Mouse (Mus musculus): ENCODE measurements at regions not wholly inside any gene's neighbourhood (a gene's known extent, or its start where the extent isn't known, plus 50 kb on each side); places are given as distances from the start of the nearest gene placed in this dataset.

DNA sequence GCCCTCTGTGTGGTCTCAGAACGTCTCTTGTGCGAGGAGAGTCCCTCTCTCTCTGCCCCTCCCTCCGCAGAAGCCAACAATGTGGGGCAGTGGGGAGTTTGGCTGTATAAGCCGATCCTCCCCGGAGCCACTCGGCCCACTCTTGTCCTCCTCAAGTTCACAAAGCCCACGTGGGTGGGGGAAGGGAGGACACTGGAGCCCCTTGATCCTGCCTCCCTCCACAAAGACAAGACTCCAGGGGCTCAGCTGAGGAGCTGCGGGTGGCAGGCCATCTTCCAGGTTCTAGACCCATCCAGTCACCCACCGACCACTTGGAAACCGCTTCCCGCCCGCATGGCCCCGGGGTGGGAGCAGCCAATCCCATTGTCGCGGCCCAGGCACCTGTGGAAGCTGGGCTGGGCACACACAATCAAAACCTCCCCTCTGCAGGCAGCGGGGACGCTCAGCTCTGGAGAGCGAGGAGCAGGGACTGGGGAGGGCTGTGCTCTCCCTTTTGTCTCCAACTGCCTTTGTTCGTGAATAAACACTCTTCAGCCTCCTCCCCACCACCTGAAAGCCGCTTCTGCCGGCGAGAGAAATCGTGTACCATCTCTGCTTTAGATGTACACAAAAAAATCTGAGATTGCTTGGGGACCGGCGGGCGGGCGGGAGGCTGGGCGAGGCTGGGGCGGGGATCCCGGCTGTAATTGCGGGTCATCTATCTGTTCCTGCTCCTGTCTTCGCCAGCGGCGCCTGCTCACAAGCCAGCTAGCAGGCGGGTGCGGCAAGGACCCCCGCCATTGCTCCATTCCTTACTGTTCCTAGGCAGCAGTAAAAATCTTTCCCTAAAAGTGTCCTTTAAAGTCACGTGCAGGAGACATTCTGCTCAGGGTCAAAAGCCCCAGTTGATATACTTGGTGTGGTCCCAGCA is 74.7 kb upstream of the Unc5a start:
- WGBS: 2% methylated on average over 38 of the region's 38 CpGs
- 0 out of 2 replicates have a peak overlapping the region, but pooled peaks have one; percentile 14 for H3K27ac ChIP-seq (replicated peaks; ENCODE audit: low read depth, low read length)
- ATAC-seq (replicated peaks; ENCODE audit: insufficient number of reproducible peaks, low FRiP score, low TSS enrichment, low read depth): peak; percentile 55; the same call in 1 of the 2 replicates

DNA sequence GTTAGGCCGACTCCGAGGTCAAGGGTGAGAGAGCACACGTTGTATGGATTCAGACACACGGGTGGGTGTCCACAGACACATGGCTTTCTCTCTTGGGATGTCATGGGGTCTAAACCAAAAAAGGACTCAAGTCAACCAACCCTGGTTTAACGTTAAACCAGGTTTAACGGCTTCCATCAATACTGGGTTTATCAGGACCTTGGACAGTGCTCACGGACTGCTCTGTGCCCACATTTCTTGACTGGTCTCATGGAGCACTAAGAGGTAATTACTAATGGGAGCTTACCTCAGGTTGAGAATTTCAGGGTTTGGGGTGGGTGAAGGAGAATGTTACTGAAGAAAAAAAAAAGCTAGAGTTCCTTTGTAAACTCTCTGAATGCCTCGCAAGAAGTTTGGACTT is 72.7 kb upstream of the Unc5a start:
- Histone ChIP-seq H3K4me1 (ENCODE audit: control insufficient read depth, insufficient read depth, low read length) (0 out of 2 replicates have a peak, but pooled peaks cover 3% of the 10 kb centered on the region), H3K4me2 (ENCODE audit: low read depth, low read length) (no peak overlapping the region), H3K4me3 (ENCODE audit: low read depth, low read length) (no peak overlapping the region), H3K36me3 (replicated peaks; ENCODE audit: control insufficient read depth, insufficient read depth, low read depth, low read length) (no peaks in the 10 kb centered on the region), H3K9ac (replicated peaks; ENCODE audit: low read length) (no peak overlapping the region), H3K27me3 (ENCODE audit: control insufficient read depth, insufficient read depth, low read length) (peaks cover 27% of the 10 kb centered on the region), H3K27ac (replicated peaks; ENCODE audit: low read depth, low read length) (no peak overlapping the region), H3K9me3 (replicated peaks; ENCODE audit: control insufficient read depth, low read length) (no peaks in the 10 kb centered on the region)
- no peak for ATAC-seq (replicated peaks; ENCODE audit: insufficient number of reproducible peaks, low FRiP score, low TSS enrichment, low read depth)
- 26% methylated on average over 8 of the region's 8 CpGs for WGBS
- DNase-seq (ENCODE audit: low spot score): peak; percentile 86

More for the DNA sequence above, 74.7 kb upstream of the Unc5a start:
- Histone ChIP-seq H3K27me3 (ENCODE audit: control insufficient read depth, insufficient read depth, low read length) (peaks cover 27% of the 10 kb centered on the region), H3K4me3 (ENCODE audit: low read depth, low read length) (no peak overlapping the region), H3K36me3 (replicated peaks; ENCODE audit: control insufficient read depth, insufficient read depth, low read depth, low read length) (no peaks in the 10 kb centered on the region), H3K9me3 (replicated peaks; ENCODE audit: control insufficient read depth, low read length) (no peaks in the 10 kb centered on the region), H3K4me1 (ENCODE audit: control insufficient read depth, insufficient read depth, low read length) (0 out of 2 replicates have a peak, but pooled peaks cover 3% of the 10 kb centered on the region), H3K4me2 (ENCODE audit: low read depth, low read length) (peak overlapping the region; percentile 22), H3K9ac (replicated peaks; ENCODE audit: low read length) (peak overlapping the region; percentile 18; the same call in 1 of the 2 replicates)
- peak; percentile 38 for DNase-seq (ENCODE audit: low spot score)

DNA sequence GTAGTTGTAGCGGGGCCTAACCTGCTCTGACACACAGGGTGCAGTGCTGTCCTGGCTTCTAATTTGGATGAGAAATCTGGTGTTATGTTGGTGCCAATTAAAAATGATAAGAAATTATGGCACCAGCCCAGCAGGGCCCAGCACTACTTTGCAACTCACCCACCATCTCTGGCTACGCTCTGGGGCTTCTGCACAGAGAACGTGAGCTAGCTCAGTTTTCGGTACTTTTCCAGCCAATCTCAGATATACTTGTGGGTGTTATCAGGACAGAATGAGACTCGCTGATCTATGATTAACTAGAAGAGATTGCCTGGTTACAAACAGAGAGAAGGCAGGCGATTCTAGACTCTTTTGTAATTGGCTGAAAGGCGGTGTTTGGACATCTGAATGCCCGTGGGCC is 71.6 kb upstream of the Unc5a start:
- H3K4me2 ChIP-seq (ENCODE audit: low read depth, low read length): no peak overlapping the region
- 89% methylated on average over 8 of the region's 8 CpGs for WGBS
- no peaks in the 10 kb centered on the region for H3K36me3 ChIP-seq (replicated peaks; ENCODE audit: control insufficient read depth, insufficient read depth, low read depth, low read length)
- H3K9me3 ChIP-seq (replicated peaks; ENCODE audit: control insufficient read depth, low read length): no peaks in the 10 kb centered on the region
- DNase-seq (ENCODE audit: low spot score) (no peak), ATAC-seq (replicated peaks; ENCODE audit: insufficient number of reproducible peaks, low FRiP score, low TSS enrichment, low read depth) (no peak)
- H3K4me1 ChIP-seq (ENCODE audit: control insufficient read depth, insufficient read depth, low read length): 0 out of 2 replicates have a peak, but pooled peaks cover 3% of the 10 kb centered on the region
- no peak overlapping the region for H3K27ac ChIP-seq (replicated peaks; ENCODE audit: low read depth, low read length)
- no peak overlapping the region for H3K4me3 ChIP-seq (ENCODE audit: low read depth, low read length)
- H3K27me3 ChIP-seq (ENCODE audit: control insufficient read depth, insufficient read depth, low read length): peaks cover 25% of the 10 kb centered on the region
- no peak overlapping the region for H3K9ac ChIP-seq (replicated peaks; ENCODE audit: low read length)

DNA sequence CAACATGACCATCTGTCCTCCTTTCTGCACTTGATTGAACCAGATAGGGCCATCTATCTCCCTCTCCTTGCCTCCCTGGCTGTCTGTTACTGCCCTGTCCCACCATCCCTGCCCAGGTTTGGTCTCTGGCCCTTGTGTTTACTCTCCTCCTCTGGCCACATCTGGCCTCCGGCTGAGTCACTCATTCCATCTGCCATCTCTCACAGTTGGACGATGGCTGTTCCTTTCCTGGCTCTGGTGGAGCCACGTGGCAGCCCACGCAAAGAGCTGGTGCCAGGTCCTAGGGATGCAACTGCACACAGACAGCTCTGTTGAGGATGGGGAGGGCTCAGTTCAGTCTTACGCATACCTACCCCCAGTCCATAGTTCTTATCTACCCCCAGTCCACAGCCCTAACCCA is 69.9 kb upstream of the Unc5a start:
- Histone ChIP-seq H3K27me3 (ENCODE audit: control insufficient read depth, insufficient read depth, low read length) (peaks cover 16% of the 10 kb centered on the region), H3K4me2 (ENCODE audit: low read depth, low read length) (no peak overlapping the region), H3K27ac (replicated peaks; ENCODE audit: low read depth, low read length) (no peak overlapping the region), H3K9ac (replicated peaks; ENCODE audit: low read length) (no peak overlapping the region), H3K4me1 (ENCODE audit: control insufficient read depth, insufficient read depth, low read length) (peaks cover 2% of the 10 kb centered on the region; the same call in 1 of the 2 replicates), H3K9me3 (replicated peaks; ENCODE audit: control insufficient read depth, low read length) (no peaks in the 10 kb centered on the region), H3K36me3 (replicated peaks; ENCODE audit: control insufficient read depth, insufficient read depth, low read depth, low read length) (no peaks in the 10 kb centered on the region), H3K4me3 (ENCODE audit: low read depth, low read length) (no peak overlapping the region)
- DNase-seq (ENCODE audit: low spot score) (no peak), ATAC-seq (replicated peaks; ENCODE audit: insufficient number of reproducible peaks, low FRiP score, low TSS enrichment, low read depth) (no peak)
- 73% methylated on average over 5 of the region's 5 CpGs for WGBS

DNA sequence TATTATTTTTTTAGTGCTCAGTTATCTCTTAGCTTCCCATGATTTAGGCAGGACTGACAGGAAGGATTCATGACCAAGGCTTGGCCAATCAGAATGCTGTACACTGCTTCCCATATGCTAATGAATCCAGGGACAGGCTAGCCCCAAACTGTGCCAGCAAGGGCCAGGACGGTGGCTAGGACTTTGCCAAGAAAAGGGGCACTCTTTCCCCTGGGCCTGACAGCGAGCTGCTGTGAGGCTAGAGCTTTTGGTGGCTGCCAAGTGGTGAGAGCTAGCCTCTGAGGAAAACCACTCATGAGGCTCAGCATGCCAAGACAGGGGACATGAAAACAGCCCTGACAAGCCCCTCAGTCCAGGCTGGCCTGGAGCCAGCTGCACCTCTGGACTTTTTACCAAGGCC is 69.0 kb upstream of the Unc5a start:
- H3K27ac ChIP-seq (replicated peaks; ENCODE audit: low read depth, low read length): no peak overlapping the region
- DNase-seq (ENCODE audit: low spot score) (no peak), ATAC-seq (replicated peaks; ENCODE audit: insufficient number of reproducible peaks, low FRiP score, low TSS enrichment, low read depth) (no peak)
- H3K9ac ChIP-seq (replicated peaks; ENCODE audit: low read length): no peak overlapping the region
- H3K9me3 ChIP-seq (replicated peaks; ENCODE audit: control insufficient read depth, low read length): no peaks in the 10 kb centered on the region
- 57% methylated on average over 2 of the region's 2 CpGs for WGBS
- no peaks in the 10 kb centered on the region for H3K36me3 ChIP-seq (replicated peaks; ENCODE audit: control insufficient read depth, insufficient read depth, low read depth, low read length)
- H3K4me3 ChIP-seq (ENCODE audit: low read depth, low read length): no peak overlapping the region
- H3K4me1 ChIP-seq (ENCODE audit: control insufficient read depth, insufficient read depth, low read length): no peaks in the 10 kb centered on the region; the same call in 1 of the 2 replicates
- no peak overlapping the region for H3K4me2 ChIP-seq (ENCODE audit: low read depth, low read length)
- H3K27me3 ChIP-seq (ENCODE audit: control insufficient read depth, insufficient read depth, low read length): peaks cover 9% of the 10 kb centered on the region

DNA sequence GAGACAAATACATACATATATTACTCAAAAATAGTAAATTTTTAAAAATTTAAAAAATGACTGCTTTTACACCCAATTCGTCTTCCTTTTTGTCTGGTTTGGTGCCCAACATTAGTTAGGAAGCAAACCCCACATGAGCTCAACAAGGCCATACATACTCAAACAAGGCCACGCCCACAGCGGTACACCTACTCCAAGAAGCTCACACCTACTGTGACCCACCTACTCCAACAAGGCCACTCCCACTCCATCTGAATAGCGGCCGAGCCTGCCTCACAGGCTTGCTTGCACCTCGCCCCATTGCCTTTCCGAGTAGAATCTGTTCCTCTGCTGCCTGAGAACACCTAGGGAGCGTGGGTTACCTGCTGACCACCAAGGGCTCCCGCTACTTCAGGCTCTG is 66.4 kb upstream of the Unc5a start:
- 63% methylated on average over 9 of the region's 9 CpGs for WGBS
- ATAC-seq (replicated peaks; ENCODE audit: insufficient number of reproducible peaks, low FRiP score, low TSS enrichment, low read depth) (no peak), DNase-seq (ENCODE audit: low spot score) (no peak)
- H3K4me1 ChIP-seq (ENCODE audit: control insufficient read depth, insufficient read depth, low read length): no peaks in the 10 kb centered on the region; the same call in none of the 2 replicates
- H3K9ac ChIP-seq (replicated peaks; ENCODE audit: low read length): no peak overlapping the region
- no peak overlapping the region for H3K27ac ChIP-seq (replicated peaks; ENCODE audit: low read depth, low read length)
- no peaks in the 10 kb centered on the region for H3K36me3 ChIP-seq (replicated peaks; ENCODE audit: control insufficient read depth, insufficient read depth, low read depth, low read length)
- no peak overlapping the region for H3K4me3 ChIP-seq (ENCODE audit: low read depth, low read length)
- no peaks in the 10 kb centered on the region for H3K27me3 ChIP-seq (ENCODE audit: control insufficient read depth, insufficient read depth, low read length)
- no peaks in the 10 kb centered on the region for H3K9me3 ChIP-seq (replicated peaks; ENCODE audit: control insufficient read depth, low read length)
- H3K4me2 ChIP-seq (ENCODE audit: low read depth, low read length): no peak overlapping the region

DNA sequence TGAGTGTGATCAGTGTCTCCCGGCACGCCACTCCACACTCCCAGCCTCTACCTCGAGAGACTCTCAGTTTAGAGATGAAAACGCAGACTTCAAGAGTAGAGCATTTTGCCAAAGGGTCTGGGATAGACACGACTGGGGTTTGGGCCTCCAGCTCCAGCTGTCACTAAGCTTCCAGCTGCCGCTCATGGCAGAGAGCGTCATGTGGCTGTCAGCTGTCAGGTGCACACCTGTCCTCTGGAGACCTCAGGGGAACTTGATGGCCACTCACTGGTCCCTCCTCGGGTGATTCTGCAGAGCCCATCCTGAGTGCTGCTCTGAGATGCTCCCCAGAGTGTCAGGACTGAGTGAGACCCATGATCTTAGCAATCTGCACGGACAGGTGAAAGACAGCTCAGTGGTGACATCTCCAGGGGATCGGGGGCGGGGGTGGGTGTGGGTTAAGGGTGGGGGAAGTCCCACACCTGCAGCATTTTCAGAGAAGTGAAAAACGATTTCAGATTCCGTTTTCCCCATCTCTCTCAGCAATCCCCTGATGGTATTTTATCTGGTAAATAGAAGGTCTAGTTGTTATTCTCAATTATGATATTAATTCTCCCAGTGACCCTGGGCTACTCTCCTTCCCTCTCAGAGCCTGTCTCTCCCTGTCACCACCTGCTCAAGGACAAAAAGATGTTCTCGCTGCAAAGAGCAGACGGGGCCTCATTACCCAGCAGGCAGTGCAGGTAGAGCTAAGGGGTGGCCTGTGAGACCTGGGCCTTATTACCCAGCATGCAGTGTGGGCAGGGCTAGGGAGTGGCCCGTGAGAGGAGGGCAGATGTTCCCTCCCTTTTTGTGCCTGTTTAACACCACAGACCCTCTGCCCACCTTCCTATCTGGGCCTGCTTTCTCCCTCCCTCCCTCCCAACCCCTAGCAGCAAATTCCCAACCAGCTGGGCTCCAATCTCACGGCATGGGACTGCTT is 65.2 kb upstream of the Unc5a start:
- Histone ChIP-seq H3K4me1 (ENCODE audit: control insufficient read depth, insufficient read depth, low read length) (no peaks in the 10 kb centered on the region; the same call in none of the 2 replicates), H3K4me2 (ENCODE audit: low read depth, low read length) (no peak overlapping the region), H3K9ac (replicated peaks; ENCODE audit: low read length) (no peak overlapping the region), H3K9me3 (replicated peaks; ENCODE audit: control insufficient read depth, low read length) (no peaks in the 10 kb centered on the region), H3K4me3 (ENCODE audit: low read depth, low read length) (no peak overlapping the region), H3K27ac (replicated peaks; ENCODE audit: low read depth, low read length) (no peak overlapping the region), H3K27me3 (ENCODE audit: control insufficient read depth, insufficient read depth, low read length) (no peaks in the 10 kb centered on the region), H3K36me3 (replicated peaks; ENCODE audit: control insufficient read depth, insufficient read depth, low read depth, low read length) (no peaks in the 10 kb centered on the region)
- peak; percentile 49; the same call in 1 of the 2 replicates for ATAC-seq (replicated peaks; ENCODE audit: insufficient number of reproducible peaks, low FRiP score, low TSS enrichment, low read depth)
- peak; percentile 15 for DNase-seq (ENCODE audit: low spot score)
- WGBS: 59% methylated on average over 17 of the region's 17 CpGs
